Mouse (Mus musculus) urinary bladder, postnatal 36 days (tissue): ENCODE data around the gene 2310034G01Rik.

Source experiments
- DNase-seq, 2 experiments: peaks; one replicate each; pipeline ENCODE4 v3.0.0; 2022; ENCODE audit warnings: low spot score in 2 of 2, mixed read lengths in 1 of 2

The 2310034G01Rik gene

DNA sequence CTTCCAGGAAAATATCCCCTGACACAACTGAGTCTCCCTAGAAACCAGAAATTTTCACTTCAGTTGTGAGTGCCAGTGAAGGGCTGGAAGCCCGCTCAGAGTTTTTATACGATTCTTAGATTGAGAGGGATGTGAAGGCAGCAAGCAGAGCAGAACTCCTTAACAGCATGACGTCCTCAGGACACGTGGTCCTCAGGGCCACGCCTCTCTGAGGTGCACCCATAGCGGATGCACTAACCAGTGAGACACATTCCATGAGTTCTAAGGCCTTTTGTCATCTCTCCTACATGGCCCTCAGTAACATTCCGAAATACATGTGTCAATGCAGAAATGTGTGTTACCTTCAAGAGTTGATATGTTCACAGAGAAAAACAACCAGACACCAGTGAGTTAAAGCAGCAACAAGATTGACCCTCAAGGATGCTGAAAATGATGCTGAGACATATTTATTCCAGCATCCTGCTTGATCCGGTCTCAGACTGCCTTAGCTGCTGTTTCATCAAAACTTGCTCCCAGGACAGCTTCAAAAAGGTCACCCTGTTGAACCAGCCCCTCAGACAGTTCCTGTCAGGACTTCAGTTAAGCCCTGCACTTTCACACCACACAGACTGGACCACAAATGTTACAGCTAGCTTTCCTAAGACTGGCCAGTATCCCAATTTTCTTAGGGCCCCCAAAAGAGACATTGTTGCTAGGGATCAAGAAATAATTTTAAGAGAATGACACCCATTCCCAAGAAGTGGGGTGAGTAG is 49.6 kb downstream of the 2310034G01Rik start:
- DNase-seq: no peak
